Mouse (Mus musculus) stomach, embryonic 15.5 days (tissue): ENCODE data around the gene Eid2. TPM values are rescaled to one million over a fixed set of nuclear protein-coding genes. Genes with fewer than 3 reads are reported as not detected.

ENCODE experiments used
- ATAC-seq: fragments of 200-750 bp; cut with Nextera tagmentation; 2 replicates; pipeline ENCODE4 v1.8.0; 2017; ENCODE audit warnings: low read depth, moderate number of reproducible peaks, moderate TSS enrichment; ENCODE audit not compliant: insufficient read depth, low FRiP score
- H3K27ac ChIP-seq: fragments of 300-500 bp; sonication (generic); 2 replicates; pipeline ENCODE4 v1.5.1; 2015; ENCODE audit warnings: mild to moderate bottlenecking, inconsistent platforms
- H3K27me3 ChIP-seq: fragments of 300-500 bp; sonication (generic); replicated peaks from 2 replicates; pipeline ENCODE4 v1.6.1; 2015; ENCODE audit warnings: inconsistent platforms
- H3K36me3 ChIP-seq: fragments of 300-500 bp; sonication (generic); 2 replicates; pipeline ENCODE4 v1.6.1; 2015; ENCODE audit warnings: inconsistent platforms
- H3K4me1 ChIP-seq: fragments of 300-500 bp; sonication (generic); 2 replicates; pipeline ENCODE4 v1.6.1; 2015; ENCODE audit warnings: inconsistent platforms
- H3K4me2 ChIP-seq: fragments of 300-500 bp; sonication (generic); 2 replicates; pipeline ENCODE4 v1.6.1; 2015; ENCODE audit warnings: mild to moderate bottlenecking, inconsistent platforms
- H3K4me3 ChIP-seq: fragments of 300-500 bp; sonication (generic); replicated peaks from 2 replicates; pipeline ENCODE4 v1.5.1; 2015; ENCODE audit warnings: inconsistent platforms
- H3K9ac ChIP-seq: fragments of 300-500 bp; sonication (generic); 2 replicates; pipeline ENCODE4 v1.6.1; 2015; ENCODE audit warnings: inconsistent platforms
- H3K9me3 ChIP-seq: fragments of 300-500 bp; sonication (generic); 2 replicates; pipeline ENCODE4 v1.6.1; 2016; ENCODE audit warnings: inconsistent platforms
- WGBS: fragments of 180-500 bp; shearing (Covaris S2); methylation state at CpG from one replicate; pipeline ENCODE4 v1.1.7; 2015; 5-methylcytosine and 5-hydroxymethylcytosine counted together
- polyA plus RNA-seq: library from polyadenylated mRNA; unstranded; fragments of >200 nt; fragmentation: Nextera tagmentation; extraction: Ambion mirVana; gene quantifications from 2 replicates; pipeline ENCODE4 v1.2.1, GENCODE M21; 2015

Gene Eid2
- polyA plus RNA-seq, 1 experiment from 2014 or later, result 8.6 TPM

- Histone ChIP-seq H3K27me3 (peaks cover 65% of the 10 kb centered on the region), H3K4me3 (0 out of 2 replicates have a peak overlapping the region, but pooled peaks have one; percentile 13), H3K4me1 (peaks cover 24% of the 10 kb centered on the region; the same call in 1 of the 2 replicates), H3K36me3 (no peaks in the 10 kb centered on the region), H3K27ac (no peak overlapping the region), H3K9me3 (no peaks in the 10 kb centered on the region), H3K9ac (no peak overlapping the region), H3K4me2 (peak overlapping the region; percentile 33)
- WGBS, result 21% methylated on average over 43 of the region's 43 CpGs
- no peak for ATAC-seq
Measured at GRCm38 (mm10) chr7:28298837-28299625, 31.4 kb downstream of the Eid2 start.

GRCm38 (mm10) chr7:28301616-28302433 is 34.1 kb downstream of the Eid2 start, which contains the start of gene Dll3:
TSS of gene Dll3 (minus strand) at chr7:28302238.
- Histone ChIP-seq H3K4me1 (peaks cover 20% of the 10 kb centered on the region; the same call in 1 of the 2 replicates), H3K36me3 (peaks cover 19% of the 10 kb centered on the region), H3K9me3 (no peaks in the 10 kb centered on the region), H3K4me2 (peak within 1 kb of the TSS; percentile 61), H3K9ac (no peak within 1 kb of the TSS), H3K27me3 (peaks cover 47% of the 10 kb centered on the region), H3K4me3 (peak within 1 kb of the TSS; percentile 24), H3K27ac (no peak within 1 kb of the TSS)
- 0 out of 2 replicates have a peak, but pooled peaks have one; percentile 30 for ATAC-seq
- 2% methylated on average over 30 of the region's 30 CpGs for WGBS

GRCm38 (mm10) chr7:28305641-28306040 is 38.0 kb downstream of the Eid2 start:
- ATAC-seq, result no peak
- Histone ChIP-seq H3K36me3 (peaks cover 45% of the 10 kb centered on the region), H3K4me2 (no peak overlapping the region)

GRCm38 (mm10) chr7:28306216-28306615 is 38.5 kb downstream of the Eid2 start:
- no peaks in the 10 kb centered on the region for H3K9me3 ChIP-seq
- 91% methylated on average over 8 of the region's 8 CpGs for WGBS
- ATAC-seq, result no peak
- peaks cover 45% of the 10 kb centered on the region for H3K36me3 ChIP-seq
- no peak overlapping the region for H3K9ac ChIP-seq
- H3K4me2 ChIP-seq, result no peak overlapping the region
- H3K4me1 ChIP-seq, result peaks cover 19% of the 10 kb centered on the region
- H3K27me3 ChIP-seq, result peaks cover 10% of the 10 kb centered on the region
- no peak overlapping the region for H3K4me3 ChIP-seq
- H3K27ac ChIP-seq, result no peak overlapping the region

More at GRCm38 (mm10) chr7:28305641-28306040, 38.0 kb downstream of the Eid2 start:
- H3K9ac ChIP-seq, result no peak overlapping the region
- peaks cover 14% of the 10 kb centered on the region; the same call in 1 of the 2 replicates for H3K4me1 ChIP-seq
- H3K27me3 ChIP-seq, result peaks cover 16% of the 10 kb centered on the region
- 90% methylated on average over 10 of the region's 10 CpGs for WGBS
- no peak overlapping the region for H3K4me3 ChIP-seq
- no peak overlapping the region for H3K27ac ChIP-seq
- no peaks in the 10 kb centered on the region for H3K9me3 ChIP-seq

- peaks cover 8% of the 10 kb centered on the region for H3K4me1 ChIP-seq
- WGBS, result 55% methylated on average over 9 of the region's 9 CpGs
- H3K9ac ChIP-seq, result no peak overlapping the region
- no peak overlapping the region for H3K4me2 ChIP-seq
- peaks cover 49% of the 10 kb centered on the region for H3K36me3 ChIP-seq
- ATAC-seq, result no peak
- no peaks in the 10 kb centered on the region for H3K9me3 ChIP-seq
- H3K27ac ChIP-seq, result no peak overlapping the region
- H3K27me3 ChIP-seq, result no peaks in the 10 kb centered on the region
- no peak overlapping the region for H3K4me3 ChIP-seq
Measured at GRCm38 (mm10) chr7:28309737-28310136, 42.1 kb downstream of the Eid2 start.

GRCm38 (mm10) chr7:28311151-28311925 is 43.7 kb downstream of the Eid2 start:
- Histone ChIP-seq H3K9me3 (no peaks in the 10 kb centered on the region), H3K27me3 (no peaks in the 10 kb centered on the region), H3K9ac (peak overlapping the region; percentile 92), H3K4me1 (peaks cover 8% of the 10 kb centered on the region), H3K4me3 (peak overlapping the region; percentile 98), H3K36me3 (peaks cover 49% of the 10 kb centered on the region), H3K4me2 (peak overlapping the region; percentile 86), H3K27ac (peak overlapping the region; percentile 69)
- 5% methylated on average over 35 of the region's 35 CpGs for WGBS
- ATAC-seq, result peak; percentile 39

- H3K36me3 ChIP-seq, result peaks cover 51% of the 10 kb centered on the region
- peaks cover 8% of the 10 kb centered on the region for H3K4me1 ChIP-seq
- H3K4me3 ChIP-seq, result peak within 1 kb of the TSS; percentile 98
- ATAC-seq, result peak; percentile 98
- peak within 1 kb of the TSS; percentile 92 for H3K9ac ChIP-seq
- H3K9me3 ChIP-seq, result no peaks in the 10 kb centered on the region
- no peaks in the 10 kb centered on the region for H3K27me3 ChIP-seq
- under 1% methylated on average over 45 of the region's 45 CpGs for WGBS
- peak within 1 kb of the TSS; percentile 86 for H3K4me2 ChIP-seq
- peak within 1 kb of the TSS; percentile 69 for H3K27ac ChIP-seq
Measured at GRCm38 (mm10) chr7:28311926-28312543, 44.4 kb downstream of the Eid2 start, which contains the start of gene Timm50. TSS of gene Timm50 (minus strand) at chr7:28312072.

- Histone ChIP-seq H3K4me1 (no peaks in the 10 kb centered on the region), H3K4me3 (no peak overlapping the region), H3K27ac (no peak overlapping the region), H3K4me2 (no peak overlapping the region), H3K9ac (no peak overlapping the region), H3K27me3 (no peaks in the 10 kb centered on the region), H3K9me3 (no peaks in the 10 kb centered on the region), H3K36me3 (peaks cover 86% of the 10 kb centered on the region)
- WGBS, result 81% methylated on average over 3 of the region's 3 CpGs
- ATAC-seq, result no peak
Measured at GRCm38 (mm10) chr7:28318036-28318435, 50.4 kb downstream of the Eid2 start.

GRCm38 (mm10) chr7:28318714-28319113 is 51.0 kb downstream of the Eid2 start:
- no peak overlapping the region for H3K27ac ChIP-seq
- no peak overlapping the region for H3K4me2 ChIP-seq
- H3K9ac ChIP-seq, result no peak overlapping the region
- peaks cover 93% of the 10 kb centered on the region for H3K36me3 ChIP-seq
- 92% methylated on average over 17 of the region's 17 CpGs for WGBS
- no peak for ATAC-seq
- no peaks in the 10 kb centered on the region for H3K27me3 ChIP-seq
- no peak overlapping the region for H3K4me3 ChIP-seq
- no peaks in the 10 kb centered on the region for H3K9me3 ChIP-seq
- H3K4me1 ChIP-seq, result no peaks in the 10 kb centered on the region
